Mouse (Mus musculus): Measurements from ENCODE around the gene Serpinb6b. TPM values are rescaled to one million over a fixed set of nuclear protein-coding genes. Genes with fewer than 3 reads are reported as not detected.

Gene Serpinb6b
- polyA plus RNA-seq, 1 experiment from 2014 or later = 4.6 TPM

Other genes with a start within 250 kb of the Serpinb6b start
- not detected in 2 replicates for gene Mylk4, start 181.3 kb upstream of the Serpinb6b start, polyA plus RNA-seq (2014; fragmentation: Nextera tagmentation; extraction: Ambion mirVana)
- 16.7 and 20.7 TPM in 2 replicates for gene Wrnip1, start 163.2 kb upstream of the Serpinb6b start, polyA plus RNA-seq (2014; fragmentation: Nextera tagmentation; extraction: Ambion mirVana)
- not detected in 2 replicates for gene D930007J09Rik, start 162.4 kb upstream of the Serpinb6b start, polyA plus RNA-seq (2014; fragmentation: Nextera tagmentation; extraction: Ambion mirVana)
- 62.5 and 81.2 TPM in 2 replicates for gene Serpinb1a, start 114.0 kb upstream of the Serpinb6b start, polyA plus RNA-seq (2014; fragmentation: Nextera tagmentation; extraction: Ambion mirVana)
- not detected in 2 replicates for gene Serpinb1c, start 67.0 kb upstream of the Serpinb6b start, polyA plus RNA-seq (2014; fragmentation: Nextera tagmentation; extraction: Ambion mirVana)
- 10.8 and 12.5 TPM in 2 replicates for gene Serpinb9, start 38.0 kb downstream of the Serpinb6b start, polyA plus RNA-seq (2014; fragmentation: Nextera tagmentation; extraction: Ambion mirVana)
- gene Serpinb9b, start 62.2 kb downstream of the Serpinb6b start, polyA plus RNA-seq (2014; fragmentation: Nextera tagmentation; extraction: Ambion mirVana) = 0.12 and 0.17 TPM in 2 replicates
- 0.34 TPM in 1 of 2 replicates, not detected in the other for gene Serpinb1b, start 113.4 kb downstream of the Serpinb6b start, polyA plus RNA-seq (2014; fragmentation: Nextera tagmentation; extraction: Ambion mirVana)
- not detected in 2 replicates for gene Serpinb9c, start 194.5 kb downstream of the Serpinb6b start, polyA plus RNA-seq (2014; fragmentation: Nextera tagmentation; extraction: Ambion mirVana)
- gene Serpinb9d, start 227.8 kb downstream of the Serpinb6b start, polyA plus RNA-seq (2014; fragmentation: Nextera tagmentation; extraction: Ambion mirVana) = not detected in 2 replicates